Mouse (Mus musculus) right cerebral cortex, postnatal 14 days (tissue): Measurements from ENCODE around the gene Pou6f1.
"Not testable (repeated sequence)": the region's sequence is repeated elsewhere in the genome, so short reads cannot be mapped to it uniquely, and the experiment has no call there.

Experiments used
- DNase-seq: peaks from one replicate; pipeline ENCODE4 v3.0.0; 2022

The Pou6f1 gene

DNA sequence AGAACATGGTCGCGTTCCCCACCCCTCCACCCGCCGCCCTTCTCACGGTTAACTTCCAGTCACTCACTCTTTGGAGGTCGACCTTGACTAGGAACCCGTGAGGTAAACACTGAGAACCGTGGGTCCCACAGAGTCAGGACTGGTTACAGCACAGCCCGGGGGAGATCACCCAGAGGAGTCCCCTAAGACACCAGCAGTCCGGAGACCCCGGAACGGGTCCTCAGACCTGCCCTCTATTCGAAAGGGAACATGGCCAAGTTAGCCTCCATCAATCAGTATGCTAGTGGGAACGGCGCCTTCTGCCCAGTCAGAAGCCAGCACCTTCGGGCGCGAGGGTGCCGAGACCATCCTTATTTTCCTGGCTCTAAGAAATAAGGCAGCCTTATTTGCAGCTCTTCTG is 16.4 kb upstream of the Pou6f1 start:
- no peak for DNase-seq

DNA sequence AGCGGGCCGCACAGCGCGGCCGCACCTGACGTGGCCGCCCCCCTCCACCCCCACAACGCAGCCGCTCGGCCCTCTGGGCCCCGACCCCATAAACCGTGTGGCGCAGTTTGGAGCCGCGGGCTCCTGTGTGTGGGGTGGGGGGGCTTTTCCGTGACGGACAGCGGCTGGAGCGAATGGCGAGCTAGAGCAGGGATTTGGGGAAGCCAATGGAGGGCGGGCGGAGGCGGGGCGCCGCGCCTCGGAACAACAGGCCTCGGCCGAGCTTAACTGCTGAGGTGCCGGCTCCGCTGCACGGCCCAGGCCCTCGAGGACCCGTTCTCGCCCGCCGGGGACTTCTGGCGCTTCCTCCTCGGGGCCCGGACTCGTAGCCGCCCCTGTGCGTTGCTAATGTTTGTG is 16.0 kb upstream of the Pou6f1 start:
- DNase-seq = peak; percentile 96

DNA sequence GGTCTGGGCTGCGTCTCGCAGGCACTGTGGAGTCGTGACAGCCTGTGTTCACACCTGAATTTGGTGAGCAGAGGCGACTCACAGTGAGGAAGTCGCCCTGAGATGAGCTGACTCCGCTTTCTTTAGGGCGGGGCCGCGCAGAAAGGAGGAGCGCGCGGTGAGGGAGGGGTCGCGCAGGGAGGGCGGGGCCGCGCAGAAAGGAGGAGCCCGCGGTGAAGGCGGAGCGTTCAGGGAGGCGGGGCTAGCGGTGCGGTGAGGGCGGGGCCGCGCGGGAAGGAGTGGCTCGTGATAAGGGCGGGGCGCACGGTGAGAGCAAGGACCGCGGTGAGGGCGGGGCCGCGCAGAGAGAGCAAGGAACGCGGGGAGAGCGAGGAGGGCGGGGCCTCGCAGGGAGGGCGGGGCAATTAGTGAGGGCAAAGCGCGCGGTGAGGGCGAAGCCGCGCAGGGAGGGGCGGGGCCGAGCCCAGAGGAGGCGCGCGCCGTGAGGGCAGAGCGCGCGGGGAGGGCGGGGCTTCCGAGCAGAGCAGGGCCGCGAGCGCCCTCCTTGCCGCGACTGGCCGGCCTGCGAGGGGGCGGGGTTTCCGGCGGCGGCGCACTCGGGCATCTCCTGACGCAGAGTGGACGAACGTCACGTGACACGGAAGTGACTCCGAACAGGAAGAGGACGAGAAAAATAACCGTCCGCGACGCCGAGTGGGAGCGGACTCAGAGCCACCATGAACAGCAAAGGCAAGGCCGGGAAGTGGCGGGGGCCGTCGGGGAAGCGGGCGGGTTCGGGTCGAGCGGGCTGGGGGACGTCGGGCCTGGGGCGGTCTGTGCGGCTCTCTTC is 15.4 kb upstream of the Pou6f1 start, which contains the start of gene Dazap2:
TSS of gene Dazap2 (plus strand) at position 354 of the 829 bp plus-strand sequence.
- peak; percentile 99 for DNase-seq

DNA sequence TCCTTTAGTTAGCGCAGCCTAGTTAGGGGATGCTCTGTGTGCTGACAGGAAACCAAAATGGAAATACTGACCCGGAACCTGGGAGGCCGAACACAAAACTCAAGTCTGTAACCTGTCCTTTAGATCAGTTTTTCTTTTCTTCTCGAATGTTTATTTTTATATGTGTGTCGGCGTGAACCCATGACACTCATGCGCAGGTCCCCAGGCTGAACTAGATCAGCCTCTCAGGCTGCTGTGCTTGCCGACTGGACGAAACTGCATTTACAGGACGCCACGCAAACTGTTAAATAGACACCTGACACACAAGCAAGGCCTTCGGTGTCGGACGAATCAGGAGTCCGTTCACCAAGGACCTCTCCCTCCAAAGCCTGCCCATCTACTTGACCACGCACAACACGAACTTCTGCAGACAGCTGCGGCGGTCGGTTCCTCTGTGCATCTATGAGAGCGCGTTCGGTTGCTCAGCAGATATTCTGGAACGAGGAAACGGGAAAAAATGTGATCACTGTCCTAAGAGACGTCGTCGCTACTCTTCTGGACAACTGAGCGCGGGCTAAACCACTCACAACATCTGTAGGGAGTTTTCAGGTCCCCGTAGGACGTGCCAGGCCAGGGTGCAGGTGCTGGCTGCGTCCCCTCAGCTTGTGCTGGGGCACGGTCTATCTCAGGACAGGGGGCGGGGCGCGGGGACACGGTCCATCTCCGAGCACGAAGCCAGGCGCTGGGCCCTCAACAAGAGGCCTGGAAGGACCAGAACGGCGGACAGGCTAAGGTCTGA is 14.6 kb upstream of the Pou6f1 start:
- DNase-seq = no peak

DNA sequence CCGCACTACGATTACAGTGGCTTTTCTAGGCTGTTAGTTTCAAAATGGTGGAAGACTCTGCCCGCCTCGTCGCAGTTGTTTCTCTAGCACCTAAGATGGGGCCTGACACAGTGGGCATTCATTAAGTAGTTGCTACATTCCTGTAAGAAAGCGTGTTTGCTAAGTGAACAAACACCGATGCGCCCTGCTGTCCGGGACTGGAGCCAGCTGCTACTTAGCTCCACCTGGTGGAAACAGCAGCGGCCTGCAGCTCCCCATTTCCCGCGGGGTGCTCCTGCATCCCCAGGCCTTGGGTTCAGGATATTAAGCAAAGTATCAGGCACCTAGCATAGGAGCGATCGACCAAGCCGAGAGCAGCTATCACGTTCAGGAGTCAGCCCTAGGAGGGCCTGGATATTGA is 13.8 kb upstream of the Pou6f1 start:
- DNase-seq = peak; percentile 76

- no peak for DNase-seq
These were observed 12.6 kb upstream of the Pou6f1 start for GRCm38 (mm10) chr15:100612432-100612831.

GRCm38 (mm10) chr15:100611951-100612350 is 12.2 kb upstream of the Pou6f1 start:
- no peak for DNase-seq

- not testable (repeated sequence) for DNase-seq
These were observed 6.9 kb upstream of the Pou6f1 start for GRCm38 (mm10) chr15:100606677-100607076.

DNA sequence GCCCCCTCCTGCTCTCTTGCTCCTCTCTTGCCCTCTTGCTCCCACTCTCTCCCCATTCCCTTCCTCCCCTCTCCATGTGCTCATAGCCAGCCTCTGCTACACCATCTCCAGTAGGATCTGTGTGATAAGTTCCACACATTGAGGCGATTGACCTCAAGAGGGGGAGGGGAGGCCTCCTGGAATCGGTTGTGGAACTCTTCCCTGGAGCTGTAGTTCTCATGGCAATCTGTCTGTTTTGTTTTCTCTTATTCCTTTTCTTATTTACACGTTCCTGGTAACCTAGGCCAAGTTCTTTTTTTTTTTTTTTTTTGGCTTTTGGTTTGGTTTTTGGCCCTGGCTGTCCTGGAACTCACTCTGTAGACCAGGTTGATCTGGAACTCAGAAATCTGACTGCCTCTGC is 1.9 kb upstream of the Pou6f1 start:
- DNase-seq = no peak

DNA sequence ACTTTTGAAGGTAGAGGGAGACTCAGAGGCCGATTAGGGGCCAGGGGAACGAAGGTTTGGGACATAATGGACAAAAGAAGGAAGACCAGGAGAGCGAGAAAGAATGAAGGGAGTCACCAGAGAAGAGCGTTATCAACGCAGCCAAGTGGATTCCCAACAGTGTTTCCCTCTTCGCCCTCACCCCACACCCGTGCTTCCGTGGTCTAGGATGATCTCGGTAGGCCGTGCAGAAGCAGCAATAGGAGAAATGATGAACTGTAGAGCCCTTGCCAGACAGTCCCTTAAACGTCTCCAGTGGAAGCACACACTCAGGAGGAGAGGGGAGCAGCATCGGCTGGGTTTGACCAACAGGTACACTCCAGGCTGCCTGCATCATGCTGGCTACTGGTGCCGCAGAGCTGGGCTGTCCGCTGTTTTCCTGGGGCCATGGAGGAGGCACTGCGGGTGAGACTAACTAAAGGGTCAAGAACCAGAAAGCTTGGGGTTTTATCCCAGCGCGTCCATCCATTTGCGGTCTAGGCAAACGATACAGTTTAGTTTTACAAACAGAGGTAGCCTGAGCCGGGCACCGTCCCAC is 1.0 kb upstream of the Pou6f1 start:
- DNase-seq = no peak

GRCm38 (mm10) chr15:100600047-100600695 is 387 bp upstream of the Pou6f1 start:
- peak; percentile 82 for DNase-seq

DNA sequence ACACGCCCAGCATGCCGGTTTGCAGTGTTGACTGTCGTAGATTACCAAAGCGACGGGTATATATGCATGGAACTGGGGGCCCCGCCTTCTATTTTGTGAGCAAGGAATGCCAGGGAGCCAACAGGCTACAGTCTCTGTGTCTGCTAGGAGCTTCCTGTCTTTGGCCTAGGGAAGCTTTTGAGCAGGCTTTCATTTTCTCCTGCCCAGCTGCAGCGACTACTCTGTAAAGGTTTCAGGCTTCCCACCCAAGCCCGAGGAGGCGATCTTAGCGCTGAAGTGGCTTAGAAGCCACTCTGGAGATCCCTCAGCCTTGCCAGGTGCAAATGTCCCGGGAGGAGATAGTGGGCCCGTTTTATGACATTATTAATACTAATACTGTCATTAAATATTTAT is 905 bp downstream of the Pou6f1 start:
- peak; percentile 50 for DNase-seq

- DNase-seq = no peak
These were observed 1.4 kb downstream of the Pou6f1 start for GRCm38 (mm10) chr15:100598287-100598882.

DNA sequence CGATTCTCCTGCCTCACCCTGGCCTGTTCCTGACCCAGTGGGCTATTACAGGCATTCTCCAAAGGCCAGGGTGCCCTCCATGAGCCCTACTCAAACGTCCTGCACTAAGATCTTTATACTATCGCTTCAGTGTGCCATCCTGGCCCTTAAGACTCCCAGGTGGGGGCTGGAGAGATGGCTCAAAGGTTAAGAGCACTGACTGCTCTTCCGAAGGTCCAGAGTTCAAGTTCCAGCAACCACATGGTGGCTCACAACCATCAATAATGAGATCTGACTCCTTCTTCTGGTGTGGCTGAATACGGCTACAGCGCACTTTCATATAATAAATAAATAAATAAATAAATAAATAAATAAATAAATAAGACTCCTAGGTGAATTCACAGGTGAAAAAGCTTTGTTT is 7.0 kb downstream of the Pou6f1 start:
- DNase-seq = no peak

GRCm38 (mm10) chr15:100590436-100590835 is 9.3 kb downstream of the Pou6f1 start:
- no peak for DNase-seq

- DNase-seq = no peak
These were observed 11.5 kb downstream of the Pou6f1 start for GRCm38 (mm10) chr15:100588297-100588696.

DNA sequence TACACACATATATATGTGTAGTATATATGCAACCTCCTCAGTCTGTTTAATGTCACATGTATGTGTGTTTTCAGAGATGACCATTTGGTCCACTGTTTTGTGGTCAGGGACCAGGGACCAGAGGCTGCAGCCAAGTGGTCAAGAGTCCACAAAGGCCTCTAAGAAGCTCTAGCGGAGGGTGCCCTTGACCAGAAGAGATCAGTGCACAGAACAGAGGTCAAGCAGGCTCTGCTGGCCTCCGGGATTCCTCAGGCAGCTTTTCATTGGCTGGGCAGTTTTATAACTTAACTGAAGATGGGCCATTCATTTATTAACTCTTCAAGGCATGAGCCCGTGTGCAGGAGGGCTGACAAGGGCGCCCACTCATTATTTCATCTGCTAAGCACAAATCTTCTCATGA is 12.6 kb downstream of the Pou6f1 start:
- no peak for DNase-seq

DNA sequence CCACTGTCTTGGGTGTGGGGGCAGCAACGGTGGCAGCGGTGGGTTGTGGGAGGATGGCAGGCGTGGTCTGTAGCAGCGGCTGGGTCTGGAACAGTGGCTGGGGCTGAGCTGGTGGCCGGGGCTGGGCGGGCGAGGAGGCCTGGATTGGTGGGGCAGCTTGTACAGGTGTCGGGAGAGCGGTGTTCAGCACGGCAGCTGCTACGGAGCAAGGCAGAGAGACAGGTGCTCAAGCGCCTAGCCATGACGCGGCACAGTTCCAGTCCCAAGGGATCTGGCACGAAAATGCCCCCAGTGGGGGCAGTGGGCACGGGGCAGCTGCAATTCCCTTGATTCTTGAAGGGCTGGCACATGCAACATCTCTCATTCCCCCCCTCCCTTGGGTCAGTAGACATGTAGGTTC is 13.9 kb downstream of the Pou6f1 start:
- no peak for DNase-seq

DNA sequence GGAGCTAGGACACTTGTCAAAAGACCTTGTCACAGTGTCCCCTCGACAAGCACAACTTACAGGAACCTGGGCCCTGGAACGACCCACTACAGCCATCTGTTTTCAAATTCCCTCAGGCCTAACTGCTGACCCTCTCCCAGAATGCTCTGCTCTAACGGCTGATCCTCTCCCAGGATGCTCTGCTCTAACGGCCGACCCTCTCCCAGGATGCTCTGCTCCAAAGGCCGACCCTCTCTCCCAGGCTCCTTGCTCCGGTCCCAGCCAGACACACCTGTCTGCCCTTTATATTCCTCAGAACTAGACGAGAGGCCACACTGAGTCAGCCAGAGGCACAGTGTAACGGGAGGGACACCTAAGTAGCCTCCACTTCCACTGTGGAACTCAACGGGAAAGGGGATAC is 19.7 kb downstream of the Pou6f1 start:
- DNase-seq = no peak

GRCm38 (mm10) chr15:100577972-100578371 is 21.8 kb downstream of the Pou6f1 start:
- DNase-seq = no peak

DNA sequence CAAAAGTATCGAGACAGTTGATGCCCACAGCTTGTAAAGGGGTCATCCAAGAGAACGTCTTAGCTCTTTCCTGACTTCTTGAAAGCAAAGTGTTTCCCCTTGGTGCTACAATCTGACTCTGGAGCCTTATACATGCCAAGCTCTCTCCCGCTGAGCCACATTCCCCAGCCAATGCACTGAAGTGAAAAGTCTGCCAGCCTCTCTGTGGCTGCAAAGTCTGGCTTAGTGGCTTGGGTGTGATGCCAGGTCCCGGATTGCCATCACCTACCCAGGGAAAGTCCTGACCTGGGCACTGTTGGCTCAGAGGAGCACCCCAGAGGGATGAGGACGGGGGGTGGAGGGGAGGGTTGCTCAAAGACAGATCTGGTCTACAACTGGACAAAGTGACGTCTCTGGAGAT is 23.0 kb downstream of the Pou6f1 start:
- DNase-seq = no peak

DNA sequence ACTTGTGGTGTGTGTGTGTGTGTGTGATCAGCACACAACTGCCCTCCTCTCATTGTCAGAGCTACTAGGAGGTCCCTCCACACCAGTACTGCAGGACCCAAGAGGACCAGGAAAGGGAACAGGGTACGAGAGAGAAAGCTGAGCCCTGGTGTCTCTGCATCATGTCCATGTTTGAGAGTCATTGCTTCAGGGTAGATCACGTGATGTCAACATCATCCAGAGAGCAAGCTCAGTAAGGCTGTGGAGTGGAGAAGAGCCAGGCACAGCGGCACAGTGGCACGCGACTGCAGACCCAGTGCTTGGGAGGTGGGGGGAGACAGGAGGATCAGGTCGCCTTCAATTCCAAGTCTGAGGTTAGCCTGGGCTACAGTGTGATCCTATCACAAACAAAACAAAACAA is 23.4 kb downstream of the Pou6f1 start:
- DNase-seq = no peak

DNA sequence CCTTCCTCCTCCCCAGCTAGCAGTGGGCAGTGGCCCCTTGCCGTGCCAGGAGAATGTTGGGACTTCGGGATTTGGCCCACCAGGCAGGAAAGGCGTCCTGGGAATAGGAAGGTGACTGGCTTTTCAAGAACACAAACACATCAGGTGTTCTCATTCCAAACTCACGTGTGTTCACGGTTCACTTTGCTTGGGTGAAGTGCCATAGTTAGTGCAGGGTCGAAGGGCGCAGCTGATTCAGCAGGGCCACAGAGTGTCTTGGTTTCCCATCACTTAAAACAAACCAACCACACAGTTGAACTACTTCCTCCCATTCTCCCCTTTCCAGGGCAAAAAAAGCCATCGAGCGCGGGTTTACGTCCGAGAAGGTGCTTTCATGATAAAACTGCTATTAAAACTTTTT is 24.4 kb downstream of the Pou6f1 start:
- no peak for DNase-seq
